ENCODE assay signal across 7 mouse cellular contexts in genomic region chr15:3875210-3875861, GRCm38 (mm10).
A peak's percentile ranks its signal among the peaks of the same experiment; 100 is the strongest.
DNase-seq lines count a peak whose midpoint lies in the region; ATAC-seq lines count a peak whose summit lies in the region.
"Not testable (repeated sequence)": the region's sequence is repeated elsewhere in the genome, so short reads cannot be mapped to it uniquely, and the experiment has no call there.

No protein-coding gene starts in this region.

- H3K9me3 ChIP-seq in embryonic facial prominence, embryonic 14.5 days (ENCODE audit: control insufficient read depth, low read length); hindbrain, embryonic 15.5 days; lung, embryonic 16.5 days (ENCODE audit: control insufficient read depth, low read length); neural tube, embryonic 14.5 days (ENCODE audit: control insufficient read depth, low read length): not testable (repeated sequence)

- peak; percentile 34 for DNase-seq in adrenal gland, adult 2 months
- peak; percentile 52 for DNase-seq in embryonic facial prominence, embryonic 14.5 days (ENCODE audit: low spot score)
- peak; percentile 70 to 76 for DNase-seq in heart, adult 18-20 months
- DNase-seq in kidney, postnatal 36 days = peak; percentile 45 to 65

- not testable (repeated sequence) for H3K27me3 ChIP-seq in embryonic facial prominence, embryonic 14.5 days (replicated peaks; ENCODE audit: control insufficient read depth, insufficient read depth, low read length); hindbrain, embryonic 15.5 days; lung, embryonic 16.5 days (ENCODE audit: control insufficient read depth, insufficient read depth, low read depth, low read length); neural tube, embryonic 14.5 days (ENCODE audit: control insufficient read depth, insufficient read depth, low read length)

- not testable (repeated sequence) for H3K27ac ChIP-seq in embryonic facial prominence, embryonic 14.5 days (replicated peaks; ENCODE audit: low read depth, low read length); hindbrain, embryonic 15.5 days (replicated peaks); lung, embryonic 16.5 days (ENCODE audit: low read length); neural tube, embryonic 14.5 days (ENCODE audit: low read depth, low read length)

- H3K4me1 ChIP-seq in embryonic facial prominence, embryonic 14.5 days (ENCODE audit: control insufficient read depth, insufficient read depth, low read length); hindbrain, embryonic 15.5 days (replicated peaks); lung, embryonic 16.5 days (replicated peaks; ENCODE audit: control insufficient read depth, insufficient read depth, low read length); neural tube, embryonic 14.5 days (ENCODE audit: control insufficient read depth, insufficient read depth, low read length): not testable (repeated sequence)

- H3K9ac ChIP-seq in embryonic facial prominence, embryonic 14.5 days (ENCODE audit: low read depth, low read length); hindbrain, embryonic 15.5 days; lung, embryonic 16.5 days (ENCODE audit: low read length); neural tube, embryonic 14.5 days (replicated peaks; ENCODE audit: low read depth, low read length): not testable (repeated sequence)

- H3K36me3 ChIP-seq in embryonic facial prominence, embryonic 14.5 days (ENCODE audit: control insufficient read depth, insufficient read depth, low read length); hindbrain, embryonic 15.5 days; lung, embryonic 16.5 days (ENCODE audit: control insufficient read depth, insufficient read depth, low read length); neural tube, embryonic 14.5 days (ENCODE audit: control insufficient read depth, insufficient read depth, low read length): not testable (repeated sequence)

- ATAC-seq in embryonic facial prominence, embryonic 14.5 days (ENCODE audit: low read depth) = not testable (repeated sequence)
- ATAC-seq in hindbrain, embryonic 15.5 days (ENCODE audit: low FRiP score, low read depth) = peak; percentile 82
- peak; percentile 95 for ATAC-seq in lung, embryonic 16.5 days (ENCODE audit: low read depth)
- peak; percentile 63; the same call in 1 of the 2 replicates for ATAC-seq in neural tube, embryonic 14.5 days (ENCODE audit: low read depth)

- not testable (repeated sequence) for H3K4me3 ChIP-seq in embryonic facial prominence, embryonic 14.5 days (ENCODE audit: low read depth, low read length); hindbrain, embryonic 15.5 days; lung, embryonic 16.5 days (ENCODE audit: low read length); neural tube, embryonic 14.5 days (ENCODE audit: low read depth, low read length)

- 66% methylated on average over 6 of the region's 7 CpGs for WGBS in embryonic facial prominence, embryonic 14.5 days
- WGBS in hindbrain, embryonic 15.5 days = 67% methylated on average over 7 of the region's 7 CpGs
- 42% methylated on average over 6 of the region's 7 CpGs for WGBS in lung, embryonic 16.5 days
- 65% methylated on average over 6 of the region's 7 CpGs for WGBS in neural tube, embryonic 14.5 days

- not testable (repeated sequence) for H3K4me2 ChIP-seq in embryonic facial prominence, embryonic 14.5 days (ENCODE audit: low read depth, low read length); hindbrain, embryonic 15.5 days; lung, embryonic 16.5 days (ENCODE audit: low read depth, low read length); neural tube, embryonic 14.5 days (ENCODE audit: low read depth, low read length)
